Mouse (Mus musculus): ENCODE results near the gene Enpp7. TPM values are rescaled to one million over a fixed set of nuclear protein-coding genes. Genes with fewer than 3 reads are reported as not detected.

Gene Enpp7
- total and polyA plus RNA-seq, 2 experiments: not detected

- no peaks in the 10 kb centered on the region for H3K36me3 ChIP-seq (ENCODE audit: control insufficient read depth, insufficient read depth, low read length)
- DNase-seq (ENCODE audit: extremely low read depth, low read depth, low spot score): no peak
- no peak overlapping the region for H3K9ac ChIP-seq (ENCODE audit: low read depth, low read length)
- H3K4me3 ChIP-seq (ENCODE audit: insufficient read depth, low read depth, low read length): no peak overlapping the region
- H3K4me1 ChIP-seq (ENCODE audit: control insufficient read depth, insufficient read depth, low read length): no peaks in the 10 kb centered on the region
- H3K79me2 ChIP-seq (ENCODE audit: control insufficient read depth, insufficient read depth, low read length): no peaks in the 10 kb centered on the region
- TF ChIP-seq CTCF (IDR thresholded peaks at IDR 0.05; ENCODE audit: low read depth, low read length) (no peak), POLR2A (IDR thresholded peaks at IDR 0.05; ENCODE audit: extremely low read depth, insufficient read depth, low read length) (no peak)
- 71% methylated on average over 18 of the region's 18 CpGs for WGBS
- H3K27ac ChIP-seq (replicated peaks; ENCODE audit: insufficient read depth, low read depth, low read length): no peak overlapping the region
- no peaks in the 10 kb centered on the region for H3K27me3 ChIP-seq (ENCODE audit: control insufficient read depth, insufficient read depth, low read length)
These were observed 6.8 kb upstream of the Enpp7 start for GRCm38 (mm10) chr11:118981012-118981776.

- Histone ChIP-seq H3K27ac (replicated peaks; ENCODE audit: insufficient read depth, low read depth, low read length) (no peak overlapping the region), H3K27me3 (ENCODE audit: control insufficient read depth, insufficient read depth, low read length) (no peaks in the 10 kb centered on the region), H3K9ac (ENCODE audit: low read depth, low read length) (no peak overlapping the region), H3K4me1 (ENCODE audit: control insufficient read depth, insufficient read depth, low read length) (no peaks in the 10 kb centered on the region), H3K79me2 (ENCODE audit: control insufficient read depth, insufficient read depth, low read length) (no peaks in the 10 kb centered on the region), H3K36me3 (ENCODE audit: control insufficient read depth, insufficient read depth, low read length) (no peaks in the 10 kb centered on the region), H3K4me3 (ENCODE audit: insufficient read depth, low read depth, low read length) (no peak overlapping the region)
- no peak for TF ChIP-seq CTCF (IDR thresholded peaks at IDR 0.05; ENCODE audit: low read depth, low read length)
- TF ChIP-seq POLR2A (IDR thresholded peaks at IDR 0.05; ENCODE audit: extremely low read depth, insufficient read depth, low read length): no peak
- no peak for DNase-seq (ENCODE audit: extremely low read depth, low read depth, low spot score)
- 62% methylated on average over 12 of the region's 12 CpGs for WGBS
These were observed 5.3 kb upstream of the Enpp7 start for GRCm38 (mm10) chr11:118982593-118983113.

GRCm38 (mm10) chr11:118985571-118985970 lies 2.4 kb upstream of the Enpp7 start:
- Histone ChIP-seq H3K36me3 (ENCODE audit: control insufficient read depth, insufficient read depth, low read length) (no peaks in the 10 kb centered on the region), H3K9ac (ENCODE audit: low read depth, low read length) (no peak overlapping the region), H3K27ac (replicated peaks; ENCODE audit: insufficient read depth, low read depth, low read length) (no peak overlapping the region), H3K4me1 (ENCODE audit: control insufficient read depth, insufficient read depth, low read length) (no peaks in the 10 kb centered on the region), H3K79me2 (ENCODE audit: control insufficient read depth, insufficient read depth, low read length) (no peaks in the 10 kb centered on the region), H3K27me3 (ENCODE audit: control insufficient read depth, insufficient read depth, low read length) (no peaks in the 10 kb centered on the region), H3K4me3 (ENCODE audit: insufficient read depth, low read depth, low read length) (no peak overlapping the region)
- no peak for DNase-seq (ENCODE audit: extremely low read depth, low read depth, low spot score)
- TF ChIP-seq POLR2A (IDR thresholded peaks at IDR 0.05; ENCODE audit: extremely low read depth, insufficient read depth, low read length) (no peak), CTCF (IDR thresholded peaks at IDR 0.05; ENCODE audit: low read depth, low read length) (no peak)
- 68% methylated on average over 5 of the region's 5 CpGs for WGBS

- no peak for DNase-seq (ENCODE audit: extremely low read depth, low read depth, low spot score)
- TF ChIP-seq POLR2A (IDR thresholded peaks at IDR 0.05; ENCODE audit: extremely low read depth, insufficient read depth, low read length): no peak
- no peak for TF ChIP-seq CTCF (IDR thresholded peaks at IDR 0.05; ENCODE audit: low read depth, low read length)
- Histone ChIP-seq H3K27ac (replicated peaks; ENCODE audit: insufficient read depth, low read depth, low read length) (no peak overlapping the region), H3K79me2 (ENCODE audit: control insufficient read depth, insufficient read depth, low read length) (no peaks in the 10 kb centered on the region), H3K9ac (ENCODE audit: low read depth, low read length) (no peak overlapping the region), H3K27me3 (ENCODE audit: control insufficient read depth, insufficient read depth, low read length) (no peaks in the 10 kb centered on the region), H3K4me3 (ENCODE audit: insufficient read depth, low read depth, low read length) (no peak overlapping the region), H3K4me1 (ENCODE audit: control insufficient read depth, insufficient read depth, low read length) (no peaks in the 10 kb centered on the region), H3K36me3 (ENCODE audit: control insufficient read depth, insufficient read depth, low read length) (no peaks in the 10 kb centered on the region)
- 71% methylated on average over 3 of the region's 3 CpGs for WGBS
These were observed 4.8 kb downstream of the Enpp7 start for GRCm38 (mm10) chr11:118992781-118993180.

GRCm38 (mm10) chr11:118995448-118995847 lies 7.5 kb downstream of the Enpp7 start:
- no peak for TF ChIP-seq CTCF (IDR thresholded peaks at IDR 0.05; ENCODE audit: low read depth, low read length)
- TF ChIP-seq POLR2A (IDR thresholded peaks at IDR 0.05; ENCODE audit: extremely low read depth, insufficient read depth, low read length): no peak
- 72% methylated on average over 4 of the region's 4 CpGs for WGBS
- Histone ChIP-seq H3K79me2 (ENCODE audit: control insufficient read depth, insufficient read depth, low read length) (no peaks in the 10 kb centered on the region), H3K9ac (ENCODE audit: low read depth, low read length) (no peak overlapping the region), H3K36me3 (ENCODE audit: control insufficient read depth, insufficient read depth, low read length) (no peaks in the 10 kb centered on the region), H3K4me3 (ENCODE audit: insufficient read depth, low read depth, low read length) (no peak overlapping the region), H3K4me1 (ENCODE audit: control insufficient read depth, insufficient read depth, low read length) (no peaks in the 10 kb centered on the region), H3K27ac (replicated peaks; ENCODE audit: insufficient read depth, low read depth, low read length) (no peak overlapping the region), H3K27me3 (ENCODE audit: control insufficient read depth, insufficient read depth, low read length) (peaks cover 8% of the 10 kb centered on the region)
- no peak for DNase-seq (ENCODE audit: extremely low read depth, low read depth, low spot score)

- Histone ChIP-seq H3K27me3 (ENCODE audit: control insufficient read depth, insufficient read depth, low read length) (peaks cover 8% of the 10 kb centered on the region), H3K36me3 (ENCODE audit: control insufficient read depth, insufficient read depth, low read length) (no peaks in the 10 kb centered on the region), H3K9ac (ENCODE audit: low read depth, low read length) (no peak overlapping the region), H3K4me3 (ENCODE audit: insufficient read depth, low read depth, low read length) (no peak overlapping the region), H3K4me1 (ENCODE audit: control insufficient read depth, insufficient read depth, low read length) (no peaks in the 10 kb centered on the region), H3K79me2 (ENCODE audit: control insufficient read depth, insufficient read depth, low read length) (no peaks in the 10 kb centered on the region), H3K27ac (replicated peaks; ENCODE audit: insufficient read depth, low read depth, low read length) (no peak overlapping the region)
- TF ChIP-seq POLR2A (IDR thresholded peaks at IDR 0.05; ENCODE audit: extremely low read depth, insufficient read depth, low read length): no peak
- TF ChIP-seq CTCF (IDR thresholded peaks at IDR 0.05; ENCODE audit: low read depth, low read length): no peak
- 15% methylated on average over 3 of the region's 3 CpGs for WGBS
- peak; percentile 36 for DNase-seq (ENCODE audit: extremely low read depth, low read depth, low spot score)
These were observed 9.2 kb downstream of the Enpp7 start for GRCm38 (mm10) chr11:118997182-118997581.

All from liver, adult 2 months (tissue).